Mouse (Mus musculus): ENCODE results near the gene Cbr2.

The Cbr2 gene

DNA sequence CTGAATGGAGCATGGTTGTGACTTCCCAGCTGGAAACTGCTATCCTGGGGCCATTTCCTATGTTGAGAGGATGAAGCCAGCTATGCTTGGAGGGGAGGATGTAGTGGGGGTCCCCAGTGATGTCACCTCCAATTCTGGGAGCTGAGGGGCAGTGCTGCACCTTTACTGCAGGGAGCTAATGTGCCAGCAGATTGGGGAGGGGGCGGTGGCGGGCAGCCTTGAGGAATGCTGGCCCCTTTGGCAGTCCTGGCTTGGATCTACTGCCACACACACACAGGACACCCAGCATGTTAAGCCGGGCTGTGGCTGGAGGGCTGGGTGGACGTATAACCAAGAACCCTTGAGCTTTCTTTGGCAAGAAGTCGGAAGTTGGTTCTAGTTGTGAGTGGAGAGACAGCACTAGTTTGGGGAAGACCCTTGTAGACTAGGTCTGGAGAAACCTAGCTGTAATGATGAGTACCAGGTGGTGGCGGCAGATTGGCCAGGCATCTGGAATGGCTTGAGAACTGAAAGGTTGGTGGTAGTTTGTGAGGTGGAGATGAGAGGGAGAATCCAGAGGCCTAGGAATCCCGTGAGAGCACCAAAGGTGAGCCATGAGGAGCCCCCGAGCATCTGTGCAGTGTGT, 19.8 kb downstream of the Cbr2 start:
- DNase-seq (ENCODE audit: inconsistent ontology term): no peak

DNA sequence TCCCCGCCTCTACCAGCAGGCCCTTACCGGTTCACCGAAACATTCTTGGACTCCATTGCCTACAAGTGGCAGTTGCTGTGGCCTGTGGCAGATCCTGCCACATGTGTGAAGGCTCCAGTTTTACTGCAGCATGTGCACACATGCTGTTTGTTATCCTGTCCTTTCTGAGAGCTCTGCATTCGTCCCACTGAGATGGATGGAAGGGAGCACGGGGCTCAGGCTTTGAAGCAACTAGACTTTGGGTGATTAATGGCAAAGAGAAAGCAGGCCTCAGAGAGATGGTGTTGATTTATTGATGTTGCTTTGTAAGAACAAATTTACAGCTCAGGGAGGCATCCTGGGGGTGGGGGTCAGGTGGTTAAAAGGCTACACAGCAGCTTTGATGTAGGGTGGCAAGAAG, 21.2 kb downstream of the Cbr2 start:
- no peak for DNase-seq (ENCODE audit: inconsistent ontology term)

DNA sequence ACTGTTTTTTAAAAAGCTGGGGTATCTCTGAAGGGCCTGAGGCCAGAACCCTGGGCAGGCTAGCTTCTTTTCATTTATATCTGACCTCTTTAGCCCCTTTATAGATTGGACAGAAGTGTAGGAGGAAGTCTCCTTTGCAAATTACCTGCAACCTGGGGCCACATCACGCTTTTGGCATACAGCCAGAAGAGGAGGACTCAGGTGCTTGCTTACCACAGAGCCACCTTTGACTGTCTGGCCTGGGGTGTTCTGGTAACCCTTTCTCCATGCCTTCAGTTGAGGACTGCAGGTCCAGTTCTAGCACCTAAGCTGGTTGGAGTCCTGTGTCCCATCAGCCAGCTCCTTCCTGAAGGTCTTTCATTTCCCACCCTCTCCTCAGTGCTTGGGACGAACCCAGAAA, 22.4 kb downstream of the Cbr2 start:
- no peak for DNase-seq (ENCODE audit: inconsistent ontology term)

DNA sequence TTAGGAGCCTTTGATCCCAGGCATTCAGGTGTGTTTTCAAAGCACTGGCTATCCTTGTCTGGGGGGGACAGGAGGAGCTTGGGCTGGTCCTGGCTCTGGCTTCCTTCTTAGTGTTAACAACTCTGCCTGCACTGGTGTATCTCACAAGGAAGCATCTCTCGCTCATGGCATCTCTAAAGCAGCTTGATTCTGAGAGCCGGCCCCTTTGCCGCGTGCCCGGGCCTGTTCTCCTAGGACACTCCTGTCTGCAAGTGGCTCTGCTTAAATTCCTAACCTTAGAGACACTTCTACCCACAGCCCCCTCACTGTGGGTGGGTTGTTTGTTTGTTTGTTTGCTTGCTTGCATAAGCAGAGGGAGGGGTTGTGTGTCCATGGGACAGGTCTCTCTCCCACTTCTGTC, 23.9 kb downstream of the Cbr2 start:
- DNase-seq (ENCODE audit: inconsistent ontology term): no peak

DNA sequence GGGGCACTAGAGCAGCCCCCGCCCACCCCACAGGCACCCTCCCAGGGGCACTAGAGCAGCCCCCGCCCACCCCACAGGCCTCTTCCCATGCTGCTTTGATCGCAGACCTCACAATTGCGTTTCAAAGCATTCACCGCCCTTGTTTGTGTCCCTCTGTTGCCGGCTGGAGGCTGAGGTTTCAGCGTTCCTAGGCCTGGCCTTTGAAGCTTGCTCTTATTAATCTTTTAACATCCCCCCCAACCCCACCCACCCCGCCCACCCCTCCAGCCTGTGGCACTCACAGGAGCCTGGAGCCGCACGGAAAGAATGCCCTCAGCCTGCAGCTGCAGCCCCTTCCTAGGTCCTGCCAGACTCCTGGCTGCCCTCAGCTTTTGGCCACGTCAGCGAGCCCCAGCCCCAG, 24.7 kb downstream of the Cbr2 start:
- DNase-seq (ENCODE audit: inconsistent ontology term): no peak

DNA sequence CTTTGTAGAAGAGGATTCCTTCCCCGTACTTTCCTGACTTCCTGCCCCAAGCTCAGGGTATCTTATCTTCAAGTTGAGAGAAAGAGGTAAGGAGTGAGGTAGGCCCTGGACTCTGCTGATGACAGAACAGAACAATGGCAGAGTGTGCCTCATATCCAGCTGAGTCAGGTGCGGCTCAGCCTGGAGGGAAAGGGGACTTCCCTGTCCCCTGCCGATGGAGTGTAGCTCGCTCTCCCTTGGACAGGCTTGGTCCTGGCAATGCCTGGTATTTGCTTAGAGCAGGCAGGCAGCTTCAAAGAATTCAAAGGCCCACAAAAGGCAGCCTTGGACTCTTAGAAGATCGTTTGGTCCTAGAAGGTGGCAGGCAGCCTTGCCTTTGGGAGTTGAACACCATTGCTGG, 25.8 kb downstream of the Cbr2 start:
- DNase-seq (ENCODE audit: inconsistent ontology term): no peak

DNA sequence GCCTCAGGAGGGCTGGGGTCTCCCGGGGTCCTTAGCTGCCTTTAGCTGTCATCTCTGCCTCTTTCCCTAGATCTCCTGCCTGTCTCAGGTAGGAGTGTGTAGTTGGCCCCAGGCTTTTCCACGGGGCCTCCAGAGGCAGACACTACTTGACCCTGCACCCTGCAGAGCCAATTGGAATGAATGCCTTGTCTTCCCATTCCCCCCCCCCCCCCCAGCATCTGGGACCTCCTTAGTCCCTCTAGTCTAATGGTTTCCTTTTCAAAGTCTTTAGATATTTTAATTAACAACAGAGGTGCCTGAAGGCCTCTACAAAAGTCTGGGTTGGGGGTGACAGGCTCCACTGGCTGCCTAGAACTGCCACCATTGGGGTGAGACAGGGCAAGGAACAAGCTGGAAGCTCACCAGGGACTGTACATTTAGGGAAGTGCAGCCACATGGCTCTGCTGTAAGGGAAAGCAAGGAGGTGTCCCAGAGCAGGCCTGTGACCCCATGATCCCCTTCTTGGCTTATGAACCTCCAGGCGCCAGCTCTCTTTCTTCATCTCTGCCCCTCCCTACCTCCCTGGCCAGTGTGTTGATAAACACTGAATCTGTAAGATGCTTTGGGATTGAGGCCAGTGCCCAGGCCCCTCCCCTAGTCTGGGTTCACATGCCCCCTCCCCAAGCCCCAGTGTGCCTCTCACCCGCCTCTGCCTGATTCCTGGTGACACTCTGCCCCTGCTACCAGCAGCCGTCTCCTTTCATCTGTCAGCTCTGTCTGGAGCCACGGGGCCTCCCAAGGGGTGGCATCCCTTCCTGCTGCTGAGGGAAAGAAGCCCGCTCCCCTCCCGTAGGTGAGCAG, 27.2 kb downstream of the Cbr2 start:
- DNase-seq (ENCODE audit: inconsistent ontology term): no peak

DNA sequence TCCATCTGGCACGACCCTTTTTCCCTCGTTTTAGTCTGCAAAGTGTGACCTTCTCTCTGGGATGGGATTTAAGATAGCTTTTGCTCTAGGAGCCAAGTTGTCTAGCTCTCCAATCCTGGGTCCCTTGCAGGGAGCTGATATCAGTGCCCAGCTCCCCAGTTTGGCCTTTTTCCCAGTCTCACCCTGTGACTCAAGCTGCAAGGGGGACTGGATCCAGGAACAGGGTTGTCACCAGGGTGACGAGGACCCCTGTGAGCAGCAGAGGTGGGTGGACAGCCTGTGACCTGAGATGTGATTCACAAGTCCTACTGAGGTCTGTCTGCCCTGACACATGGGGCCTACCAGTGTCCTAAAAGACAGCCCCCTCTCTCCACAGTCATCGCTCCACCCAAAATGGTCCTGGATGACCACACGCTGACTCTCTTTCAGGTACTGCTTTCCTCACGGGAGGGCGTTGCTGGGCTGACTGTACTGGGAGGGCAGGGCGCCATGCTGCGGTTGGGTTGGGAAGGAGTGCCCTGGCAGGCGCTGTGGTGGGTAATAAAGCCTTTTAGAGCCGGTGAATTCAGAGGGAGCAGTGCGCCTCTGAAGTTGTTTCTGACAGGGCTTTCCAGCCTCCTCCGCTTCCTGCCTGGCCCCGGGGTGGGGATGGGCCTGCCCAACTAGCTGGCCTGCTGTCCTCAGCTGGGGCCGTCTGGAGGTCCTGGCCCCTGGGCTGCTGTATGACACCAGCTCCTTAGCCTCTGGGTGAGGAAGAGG, 28.0 kb downstream of the Cbr2 start:
- peak; percentile 62 for DNase-seq (ENCODE audit: inconsistent ontology term)

DNA sequence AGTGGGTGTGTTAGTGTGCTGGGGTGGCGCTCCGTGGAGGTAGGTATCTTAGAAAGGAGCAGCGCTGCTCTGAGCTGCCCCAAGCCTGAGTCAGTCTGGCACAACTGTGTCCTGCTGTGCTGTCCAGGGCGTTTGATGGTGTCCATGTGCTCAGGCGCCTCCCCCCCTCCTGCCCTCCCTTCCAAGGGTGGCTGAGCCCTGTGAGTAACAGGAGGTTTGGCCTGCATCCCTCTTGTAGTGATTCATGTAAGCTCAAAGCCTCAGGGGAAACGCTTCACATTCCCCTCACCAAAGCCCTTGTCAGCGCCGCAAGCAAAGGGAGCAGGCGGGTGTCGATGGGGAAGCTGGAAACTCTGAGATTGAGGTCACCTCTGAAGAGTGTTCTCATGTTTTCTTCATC, 34.2 kb downstream of the Cbr2 start:
- DNase-seq (ENCODE audit: inconsistent ontology term): peak; percentile 99

DNA sequence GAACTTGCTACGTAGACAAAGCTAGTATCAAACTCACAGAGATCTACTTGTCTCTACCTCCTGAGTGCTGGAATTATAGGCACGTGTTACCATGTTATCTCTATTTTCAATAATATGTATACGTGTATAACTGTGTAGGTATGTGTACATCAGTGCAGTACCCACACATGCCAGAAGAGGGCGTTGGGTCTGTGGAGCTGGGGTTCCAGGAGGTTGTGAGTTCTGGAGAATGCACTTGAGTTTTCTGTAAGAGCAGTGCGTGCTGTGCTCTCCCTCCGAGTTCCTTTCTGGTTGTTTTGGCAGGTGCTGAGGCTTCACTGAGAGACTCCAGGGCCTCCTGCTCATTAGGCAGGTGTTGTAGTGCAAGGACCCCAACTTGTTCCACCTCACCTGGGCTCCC, 35.3 kb downstream of the Cbr2 start:
- no peak for DNase-seq (ENCODE audit: inconsistent ontology term)

DNA sequence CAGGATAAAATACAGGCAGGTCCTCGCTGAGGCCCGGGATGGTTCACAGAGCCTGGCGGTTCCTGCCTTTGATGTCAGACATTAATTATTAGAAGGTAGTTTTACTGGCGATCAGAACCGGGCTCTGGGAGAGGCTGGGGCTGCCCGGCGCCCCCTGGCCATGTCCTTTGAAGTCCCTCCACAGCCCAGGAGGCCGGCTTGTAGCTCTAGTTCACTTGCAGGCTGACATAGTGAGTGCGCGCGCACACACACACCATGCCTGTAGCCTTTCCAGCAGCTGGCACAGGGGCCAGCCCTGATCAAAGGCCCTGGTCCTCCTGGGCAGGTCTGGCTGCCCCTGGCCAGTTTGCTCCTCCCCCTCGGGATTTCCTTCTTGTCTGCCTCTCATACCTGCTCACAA, 36.3 kb downstream of the Cbr2 start:
- DNase-seq (ENCODE audit: inconsistent ontology term): no peak

DNA sequence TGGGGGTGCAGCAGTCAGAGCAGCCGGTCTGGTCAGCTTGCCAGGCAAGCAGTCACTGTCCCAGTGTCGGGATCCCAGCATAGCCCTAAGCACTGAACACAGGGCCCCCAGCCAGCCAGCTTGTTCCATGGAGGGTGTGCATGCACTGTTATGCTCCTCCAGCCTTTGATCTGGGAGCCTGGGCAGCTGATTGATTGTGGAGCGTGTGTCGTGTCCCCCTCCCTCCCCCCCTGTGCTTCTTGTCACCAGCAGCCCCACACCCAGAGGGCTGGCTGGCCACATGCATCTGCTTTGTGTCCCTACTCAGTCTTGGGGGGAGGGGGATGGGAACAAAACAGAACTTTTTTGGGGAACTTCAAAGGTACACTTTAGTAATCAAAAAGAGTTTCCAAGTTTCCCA, 36.7 kb downstream of the Cbr2 start:
- DNase-seq (ENCODE audit: inconsistent ontology term): peak; percentile 74

DNA sequence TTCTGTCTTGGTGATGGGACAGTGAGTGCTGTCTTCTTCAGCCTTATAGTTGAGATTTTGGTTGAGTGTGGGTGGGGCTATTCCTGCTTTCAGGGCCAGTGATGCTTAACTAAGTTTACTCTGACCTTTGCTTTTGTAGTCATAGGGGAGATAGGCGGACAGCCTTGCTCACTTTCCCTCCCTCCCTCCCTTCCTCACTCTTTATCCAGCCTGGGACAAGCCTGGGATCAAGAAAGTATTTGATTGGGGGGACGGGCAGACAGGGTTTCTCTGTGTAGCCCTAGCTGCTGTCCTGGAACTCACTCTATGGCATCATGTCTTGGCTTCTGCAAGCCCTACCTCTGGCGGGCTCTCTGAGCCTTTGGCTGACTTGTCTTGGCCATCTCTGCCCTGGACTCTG, 38.5 kb downstream of the Cbr2 start:
- DNase-seq (ENCODE audit: inconsistent ontology term): no peak

DNA sequence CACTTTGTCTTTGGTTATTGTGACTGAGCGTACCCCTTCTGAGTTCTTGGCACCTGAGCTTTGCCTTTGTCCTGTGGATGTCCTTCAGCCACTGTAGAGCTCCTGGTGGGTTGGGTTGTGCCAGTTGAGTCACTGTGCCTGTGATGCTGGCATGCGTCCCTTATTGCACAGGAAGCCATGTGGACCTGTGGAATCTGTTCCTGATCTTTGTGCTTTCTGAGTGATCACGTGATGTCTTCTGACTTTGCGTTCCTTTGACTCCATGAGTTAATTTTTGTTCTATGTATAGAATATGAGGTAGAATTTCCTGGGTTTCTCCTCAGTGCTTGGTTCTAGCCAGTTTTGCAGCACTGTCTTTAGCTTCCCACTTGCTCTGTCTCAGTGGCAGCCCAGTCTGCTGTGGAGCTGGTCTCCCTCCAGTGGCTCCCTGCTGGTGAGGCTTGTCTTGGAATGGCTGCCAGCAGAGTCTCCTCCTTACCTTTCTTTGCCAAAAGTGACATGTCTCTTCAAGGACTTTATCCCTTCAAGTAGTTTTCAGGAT, 39.4 kb downstream of the Cbr2 start:
- DNase-seq (ENCODE audit: inconsistent ontology term): no peak

DNA sequence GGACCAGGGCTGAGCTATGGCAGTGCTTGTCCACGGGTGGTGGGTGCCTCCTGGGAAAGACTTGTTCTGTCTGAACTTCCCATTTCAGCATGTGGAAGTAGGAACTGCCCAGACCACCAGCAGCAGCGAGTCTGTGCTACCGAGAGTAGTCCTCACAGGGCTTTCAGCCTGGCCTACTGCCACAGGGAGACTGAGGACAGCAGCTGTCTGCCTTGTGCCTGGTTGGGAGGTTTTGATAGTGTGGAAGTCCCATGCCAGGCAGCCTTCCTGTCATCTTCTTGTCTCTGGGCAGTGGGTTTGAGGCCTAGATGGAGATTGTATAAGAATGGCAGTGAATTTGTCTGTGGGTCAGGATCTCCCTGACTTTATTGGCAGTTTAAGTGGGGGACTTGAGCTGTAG, 42.5 kb downstream of the Cbr2 start:
- DNase-seq (ENCODE audit: inconsistent ontology term): no peak

DNA sequence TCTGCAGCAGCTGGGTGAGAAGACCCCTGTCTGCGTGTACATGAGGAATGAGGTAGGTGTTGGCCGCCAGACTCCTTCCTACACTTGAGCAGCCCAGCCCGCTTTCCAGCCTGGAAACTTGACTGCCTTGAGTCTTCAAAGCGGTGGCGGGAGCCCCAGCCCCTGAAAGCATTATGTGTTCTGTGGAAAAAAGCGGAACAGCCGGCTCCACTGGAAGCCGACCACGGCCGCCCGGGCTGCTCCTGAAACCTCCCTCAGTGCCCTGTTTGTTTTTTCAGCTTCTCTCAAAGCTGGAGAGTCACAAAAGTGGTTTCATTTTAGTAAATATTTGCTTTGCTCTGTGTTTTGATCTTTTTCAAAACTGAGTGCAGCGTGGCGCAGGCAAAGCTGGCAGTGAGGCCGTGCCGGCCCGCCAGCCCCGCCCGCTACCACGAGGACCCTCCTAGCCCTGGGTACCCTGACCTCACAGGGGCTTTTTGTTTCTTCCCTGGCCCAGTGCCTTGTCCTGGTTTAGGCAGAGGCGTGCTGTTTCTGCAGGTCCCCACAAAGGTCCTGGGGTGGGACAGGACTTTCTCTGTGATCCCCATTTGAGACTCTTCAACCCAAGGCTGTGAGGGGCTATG, 45.2 kb downstream of the Cbr2 start:
- no peak for DNase-seq (ENCODE audit: inconsistent ontology term)

DNA sequence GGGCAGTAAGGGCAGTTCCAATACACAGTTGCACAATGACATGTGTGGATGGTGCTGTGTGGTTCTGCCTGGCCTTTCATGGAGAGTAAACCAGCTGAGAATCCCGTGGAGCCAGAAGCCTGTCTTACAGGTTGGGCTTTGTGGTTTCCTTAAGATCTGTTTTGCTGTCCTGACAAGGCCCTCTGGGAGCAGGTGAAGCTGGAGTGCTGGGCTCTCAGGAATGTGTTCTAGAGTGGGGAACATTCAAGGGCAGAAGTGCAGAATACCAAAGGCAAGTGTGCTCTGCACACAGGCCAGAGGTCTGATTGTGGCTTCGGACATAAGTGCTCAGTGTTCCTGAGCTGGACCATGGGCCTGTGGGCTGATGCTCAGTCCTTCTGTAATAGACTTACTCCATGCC, 47.3 kb downstream of the Cbr2 start:
- no peak for DNase-seq (ENCODE audit: inconsistent ontology term)

DNA sequence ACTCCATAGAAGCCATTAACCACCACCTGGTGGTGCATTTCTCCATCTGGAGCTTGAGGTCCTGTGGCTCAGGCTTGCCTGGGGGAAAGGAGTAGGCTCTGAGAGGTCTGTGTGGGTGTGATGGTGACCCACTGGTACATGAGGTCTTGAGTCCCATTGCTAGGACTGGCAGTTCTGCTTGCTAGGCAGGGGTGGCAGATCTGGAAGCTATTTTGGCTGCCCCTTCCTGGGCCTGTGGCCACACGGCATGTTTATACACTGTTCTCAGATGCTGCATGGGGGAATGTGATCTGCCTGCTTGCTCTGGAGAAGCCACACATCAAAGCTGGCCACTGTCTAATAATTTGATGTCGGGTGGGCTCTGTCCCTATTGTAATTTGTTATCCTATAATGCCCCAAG, 47.8 kb downstream of the Cbr2 start:
- no peak for DNase-seq (ENCODE audit: inconsistent ontology term)

DNA sequence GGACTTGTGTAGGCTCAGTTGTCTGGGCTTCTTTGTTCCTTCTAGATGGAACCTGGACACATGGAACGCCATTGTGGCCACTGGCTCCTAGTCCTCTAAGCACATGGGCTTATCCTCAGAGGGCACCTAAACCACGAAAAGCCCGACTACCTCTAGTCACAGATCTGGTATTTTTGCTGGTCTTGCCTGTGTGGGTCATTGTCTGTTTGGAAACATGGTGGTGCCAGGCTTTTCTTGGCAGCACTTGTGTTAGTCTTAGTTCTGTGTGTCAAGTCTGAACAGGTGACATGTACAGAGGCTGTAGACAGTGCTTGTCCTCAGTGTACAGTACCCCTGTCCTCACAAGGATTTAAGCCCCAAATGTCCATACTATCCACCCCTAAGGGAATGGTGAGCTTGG, 48.4 kb downstream of the Cbr2 start:
- DNase-seq (ENCODE audit: inconsistent ontology term): no peak

DNA sequence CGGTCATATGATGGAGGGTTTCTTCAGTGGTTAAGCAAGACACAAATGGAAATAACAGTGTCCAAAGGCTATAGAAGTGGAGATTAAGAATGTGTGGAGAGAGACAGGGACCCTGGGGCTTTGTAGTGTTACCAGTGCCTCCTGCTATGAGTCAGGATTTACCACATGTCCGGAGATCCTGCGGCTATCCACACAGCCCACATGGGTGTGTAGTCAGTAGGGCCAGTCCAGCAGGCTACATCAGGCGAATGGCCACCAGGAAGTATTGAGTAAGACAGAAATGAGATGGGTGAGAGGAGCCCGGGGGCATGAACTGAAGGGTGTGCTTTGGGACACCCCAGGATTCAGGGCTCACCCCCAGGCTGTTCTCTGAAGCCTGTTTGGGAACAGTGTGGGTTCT, 49.2 kb downstream of the Cbr2 start:
- no peak for DNase-seq (ENCODE audit: inconsistent ontology term)

DNA sequence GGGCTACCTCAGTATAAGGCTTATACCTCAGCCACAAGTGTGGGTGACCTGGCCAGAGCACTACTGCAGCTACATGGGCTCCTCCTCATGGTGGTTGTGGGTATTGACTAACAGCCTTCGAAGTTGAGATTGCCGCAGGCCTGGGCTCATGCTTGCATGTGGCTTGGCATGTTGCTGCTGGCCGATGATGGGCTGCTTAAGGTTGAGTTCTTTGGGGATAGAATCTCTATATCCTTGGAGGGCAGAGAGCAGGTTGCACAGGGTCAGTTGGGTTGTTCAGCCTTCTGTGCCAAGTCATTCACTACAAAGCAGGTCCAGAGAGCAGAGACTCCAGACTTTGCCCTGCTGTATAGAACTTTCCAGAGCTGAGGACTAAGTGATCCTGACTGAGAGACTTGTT, 52.0 kb downstream of the Cbr2 start:
- DNase-seq (ENCODE audit: inconsistent ontology term): no peak

All from Muller cell, postnatal 12 days (primary cell).